Mouse (Mus musculus): Measurements from ENCODE around the gene Dicer1.

Gene Dicer1

GRCm38 (mm10) chr12:104676535-104677370 is 75.0 kb downstream of the Dicer1 start:
- DNase-seq, result no peak

- DNase-seq, result no peak
Measured at GRCm38 (mm10) chr12:104672976-104673375, 78.8 kb downstream of the Dicer1 start.

GRCm38 (mm10) chr12:104672406-104672805 is 79.3 kb downstream of the Dicer1 start:
- DNase-seq, result no peak

- no peak for DNase-seq
Measured at GRCm38 (mm10) chr12:104667846-104668245, 83.9 kb downstream of the Dicer1 start.

- no peak for DNase-seq
Measured at GRCm38 (mm10) chr12:104665951-104666350, 85.8 kb downstream of the Dicer1 start.

GRCm38 (mm10) chr12:104665521-104665920 is 86.2 kb downstream of the Dicer1 start:
- no peak for DNase-seq

- no peak for DNase-seq
Measured at GRCm38 (mm10) chr12:104656146-104656545, 95.6 kb downstream of the Dicer1 start.

GRCm38 (mm10) chr12:104655006-104655405 is 96.7 kb downstream of the Dicer1 start:
- DNase-seq, result no peak

GRCm38 (mm10) chr12:104652021-104652420 is 99.7 kb downstream of the Dicer1 start:
- DNase-seq, result no peak

- DNase-seq, result no peak
Measured at GRCm38 (mm10) chr12:104651269-104651668, 100.5 kb downstream of the Dicer1 start.

GRCm38 (mm10) chr12:104650510-104651260 is 101.1 kb downstream of the Dicer1 start:
- no peak for DNase-seq

GRCm38 (mm10) chr12:104648366-104648765 is 103.4 kb downstream of the Dicer1 start:
- DNase-seq, result no peak

- no peak for DNase-seq
Measured at GRCm38 (mm10) chr12:104642337-104642736, 109.4 kb downstream of the Dicer1 start.

GRCm38 (mm10) chr12:104640934-104641333 is 110.8 kb downstream of the Dicer1 start:
- no peak for DNase-seq

GRCm38 (mm10) chr12:104638156-104638555 is 113.6 kb downstream of the Dicer1 start:
- DNase-seq, result no peak

All from thymus, postnatal 36 days (tissue).